Mouse (Mus musculus): ENCODE data around the gene Ids. TPM values are rescaled to one million over a fixed set of nuclear protein-coding genes. Genes with fewer than 3 reads are reported as not detected.
"Not testable (repeated sequence)": the region's sequence is repeated elsewhere in the genome, so short reads cannot be mapped to it uniquely, and the experiment has no call there.

Gene Ids
- total RNA-seq (2021), result 10 to 100 TPM; 35.4 to 38.3 TPM
- long read RNA-seq, experiment 1, full-length matches to known transcripts, result 1 of 6 reads
- long read RNA-seq, experiment 1, partial matches to known transcripts, result 5 of 6 reads
- long read RNA-seq, experiment 1, other reads (novel, unspliced or antisense), result 0 of 6 reads
- long read RNA-seq, experiment 2, full-length matches to known transcripts, result 2 of 8 reads
- long read RNA-seq, experiment 2, partial matches to known transcripts, result 0 of 8 reads
- long read RNA-seq, experiment 2, other reads (novel, unspliced or antisense), result 6 of 8 reads

GRCm38 (mm10) chrX:70364661-70365613, at the start of gene Ids:
Gene Ids (minus strand): TSS chrX:70365084.
- DNase-seq (ENCODE audit: low spot score in 2 of 2), result peak; percentile 75 to 81

- not testable (repeated sequence) for DNase-seq (ENCODE audit: low spot score in 2 of 2)
These were observed 27.8 kb upstream of the Ids start for GRCm38 (mm10) chrX:70392636-70393035.

- peak in 1 of 2 experiments; percentile 20 for DNase-seq (ENCODE audit: low spot score in 2 of 2)
These were observed 21.1 kb upstream of the Ids start for GRCm38 (mm10) chrX:70385962-70386351.

GRCm38 (mm10) chrX:70385276-70385961, 20.5 kb upstream of the Ids start, which contains the start of gene 1110012L19Rik:
Gene 1110012L19Rik (plus strand): TSS chrX:70385877.
- peak; percentile 38 to 52 for DNase-seq (ENCODE audit: low spot score in 2 of 2)

- DNase-seq (ENCODE audit: low spot score in 2 of 2), result no peak
These were observed 20.0 kb upstream of the Ids start for GRCm38 (mm10) chrX:70384917-70385275.

GRCm38 (mm10) chrX:70374469-70375110, 9.7 kb upstream of the Ids start:
- DNase-seq (ENCODE audit: low spot score in 2 of 2), result not testable (repeated sequence)

GRCm38 (mm10) chrX:70369758-70370157, 4.9 kb upstream of the Ids start:
- DNase-seq (ENCODE audit: low spot score in 2 of 2), result not testable (repeated sequence)

GRCm38 (mm10) chrX:70364202-70364601, 682 bp downstream of the Ids start:
- DNase-seq (ENCODE audit: low spot score in 2 of 2), result no peak

GRCm38 (mm10) chrX:70363446-70363845, 1.4 kb downstream of the Ids start:
- DNase-seq (ENCODE audit: low spot score in 2 of 2), result no peak

- no peak for DNase-seq (ENCODE audit: low spot score in 2 of 2)
These were observed 1.9 kb downstream of the Ids start for GRCm38 (mm10) chrX:70362985-70363384.

- DNase-seq (ENCODE audit: low spot score in 2 of 2), result peak; percentile 35 to 46
These were observed 34.6 kb downstream of the Ids start for GRCm38 (mm10) chrX:70330202-70330843.

GRCm38 (mm10) chrX:70328530-70329143, 36.2 kb downstream of the Ids start:
- no peak for DNase-seq (ENCODE audit: low spot score in 2 of 2)

GRCm38 (mm10) chrX:70327656-70328055, 37.2 kb downstream of the Ids start:
- no peak for DNase-seq (ENCODE audit: low spot score in 2 of 2)

GRCm38 (mm10) chrX:70319254-70319653, 45.6 kb downstream of the Ids start:
- DNase-seq (ENCODE audit: low spot score in 2 of 2), result no peak

GRCm38 (mm10) chrX:70314949-70315641, 49.8 kb downstream of the Ids start:
- no peak for DNase-seq (ENCODE audit: low spot score in 2 of 2)

Measured in adrenal gland, adult 18-20 months (tissue).